Mouse (Mus musculus) liver, embryonic 14.5 days (tissue): ENCODE data around the gene Capn7.

ENCODE experiments used
- CTCF ChIP-seq: IDR thresholded peaks from 2 replicates; pipeline ENCODE4 v1.5.1; 2016; ENCODE audit warnings: antibody characterized with exemption, low read depth, control low read depth
- EP300 ChIP-seq: IDR thresholded peaks from 2 replicates; pipeline ENCODE4 v1.6.1; 2016; ENCODE audit warnings: antibody characterized with exemption, low read depth

DNA sequence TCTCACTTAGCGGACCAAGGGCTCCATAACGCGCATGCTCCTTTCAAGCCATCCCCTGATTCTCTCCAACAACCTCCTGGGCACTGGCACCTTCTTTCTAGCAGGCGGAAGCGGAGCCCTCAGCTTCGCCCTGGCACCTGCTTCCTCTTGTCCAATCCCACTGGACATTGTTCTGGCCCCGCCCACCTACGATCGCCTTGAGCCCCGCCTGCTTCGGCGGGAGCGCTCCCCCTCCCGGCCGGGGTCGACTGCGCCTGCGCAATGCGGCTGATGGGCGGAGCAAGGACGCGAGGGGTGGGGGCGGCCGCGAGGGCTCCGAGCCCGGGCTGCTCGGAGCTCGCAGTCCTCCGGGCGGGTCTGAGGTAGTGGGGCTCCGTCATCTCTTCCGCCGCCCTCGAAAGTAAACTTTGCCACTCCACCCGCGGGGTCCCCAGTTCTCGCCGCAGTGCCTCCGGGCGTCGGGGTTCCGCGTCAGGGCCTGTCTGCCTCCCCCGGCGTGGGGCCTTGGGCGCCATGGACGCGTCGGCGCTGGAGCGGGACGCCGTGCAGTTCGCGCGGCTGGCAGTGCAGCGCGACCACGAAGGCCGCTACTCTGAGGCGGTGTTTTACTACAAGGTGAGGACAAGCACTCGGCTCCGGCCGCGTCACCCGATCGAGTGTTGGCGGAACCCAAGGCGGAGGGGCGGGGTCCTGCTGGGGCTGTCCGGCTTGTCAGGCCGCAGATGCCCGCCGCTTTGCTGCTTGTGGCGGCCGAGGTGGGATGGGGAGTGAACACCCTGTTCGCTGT, at the start of gene Capn7:
- TF ChIP-seq CTCF: peak; percentile 69
- TF ChIP-seq EP300: no peak
